Mouse (Mus musculus) stomach, embryonic 14.5 days (tissue): ENCODE data around the gene Thoc6. TPM values are rescaled to one million over a fixed set of nuclear protein-coding genes. Genes with fewer than 3 reads are reported as not detected.

Experiments used
- ATAC-seq: fragments of 200-750 bp; cut with Nextera tagmentation; 2 replicates; pipeline ENCODE4 v1.8.0; 2017; ENCODE audit warnings: low read depth, moderate TSS enrichment; ENCODE audit not compliant: insufficient number of reproducible peaks, insufficient read depth, low FRiP score
- H3K27ac ChIP-seq: fragments of 300-500 bp; sonication (generic); 2 replicates; pipeline ENCODE4 v1.5.1; 2014; ENCODE audit warnings: mild to moderate bottlenecking, low read length, moderate library complexity, mixed read lengths
- H3K27me3 ChIP-seq: fragments of 300-500 bp; sonication (generic); 2 replicates; pipeline ENCODE4 v1.6.1; 2014; ENCODE audit warnings: low read length, control low read depth, mixed read lengths; ENCODE audit not compliant: control insufficient read depth, insufficient read depth
- H3K36me3 ChIP-seq: fragments of 300-500 bp; sonication (generic); 2 replicates; pipeline ENCODE4 v1.6.1; 2014; ENCODE audit warnings: mild to moderate bottlenecking, control low read depth, low read length, moderate library complexity, mixed read lengths; ENCODE audit not compliant: control insufficient read depth, insufficient read depth
- H3K4me1 ChIP-seq: fragments of 300-500 bp; sonication (generic); 2 replicates; pipeline ENCODE4 v1.6.1; 2014; ENCODE audit warnings: low read length, control low read depth, mixed read lengths; ENCODE audit not compliant: control insufficient read depth, insufficient read depth
- H3K4me2 ChIP-seq: fragments of 300-500 bp; sonication (generic); replicated peaks from 2 replicates; pipeline ENCODE4 v1.6.1; 2014; ENCODE audit warnings: low read depth, low read length, control low read depth
- H3K4me3 ChIP-seq: fragments of 300-500 bp; sonication (generic); 2 replicates; pipeline ENCODE4 v1.5.1; 2014; ENCODE audit warnings: low read depth, low read length, control low read depth
- H3K9ac ChIP-seq: fragments of 300-500 bp; sonication (generic); replicated peaks from 2 replicates; pipeline ENCODE4 v1.6.1; 2014; ENCODE audit warnings: low read depth, mild to moderate bottlenecking, control low read depth, low read length, moderate library complexity, mixed read lengths
- H3K9me3 ChIP-seq: fragments of 300-500 bp; sonication (generic); 2 replicates; pipeline ENCODE4 v1.6.1; 2016; ENCODE audit warnings: low read depth, low read length, control low read depth; ENCODE audit not compliant: control insufficient read depth
- WGBS: fragments of 180-500 bp; shearing (Covaris S2); extraction: QIAGEN DNeasy Blood & Tissue Kit; methylation state at CpG from one replicate; pipeline ENCODE4 v1.1.7; 2014; 5-methylcytosine and 5-hydroxymethylcytosine counted together
- polyA plus RNA-seq: library from polyadenylated mRNA; unstranded; fragments of >200 nt; fragmentation: Nextera tagmentation; extraction: Ambion mirVana; gene quantifications from 2 replicates; pipeline ENCODE4 v1.2.1, GENCODE M21; 2014

Thoc6 gene
- polyA plus RNA-seq, 1 experiment from 2014 or later = 40.0 TPM

- Histone ChIP-seq H3K9me3 (no peaks in the 10 kb centered on the region), H3K4me3 (peak within 1 kb of the TSS; percentile 40), H3K27me3 (no peaks in the 10 kb centered on the region), H3K36me3 (no peaks in the 10 kb centered on the region), H3K4me1 (no peaks in the 10 kb centered on the region), H3K27ac (no peak within 1 kb of the TSS), H3K9ac (peak within 1 kb of the TSS; percentile 30), H3K4me2 (peak within 1 kb of the TSS; percentile 89)
- ATAC-seq = peak; percentile 38; the same call in 1 of the 2 replicates
- WGBS = under 1% methylated on average over 58 of the region's 58 CpGs
Observed at GRCm38 (mm10) chr17:23644613-23645495, 28.8 kb downstream of the Thoc6 start, which contains the start of gene Mmp25. TSS of gene Mmp25 (minus strand) at chr17:23645277.

- no peak overlapping the region for H3K27ac ChIP-seq
- H3K9me3 ChIP-seq = no peaks in the 10 kb centered on the region
- ATAC-seq = no peak
- no peak overlapping the region for H3K4me2 ChIP-seq
- H3K9ac ChIP-seq = no peak overlapping the region
- H3K36me3 ChIP-seq = no peaks in the 10 kb centered on the region
- no peaks in the 10 kb centered on the region for H3K27me3 ChIP-seq
- H3K4me1 ChIP-seq = no peaks in the 10 kb centered on the region
- WGBS = 85% methylated on average over 8 of the region's 8 CpGs
- no peak overlapping the region for H3K4me3 ChIP-seq
Observed at GRCm38 (mm10) chr17:23631241-23631640, 42.4 kb downstream of the Thoc6 start.

DNA sequence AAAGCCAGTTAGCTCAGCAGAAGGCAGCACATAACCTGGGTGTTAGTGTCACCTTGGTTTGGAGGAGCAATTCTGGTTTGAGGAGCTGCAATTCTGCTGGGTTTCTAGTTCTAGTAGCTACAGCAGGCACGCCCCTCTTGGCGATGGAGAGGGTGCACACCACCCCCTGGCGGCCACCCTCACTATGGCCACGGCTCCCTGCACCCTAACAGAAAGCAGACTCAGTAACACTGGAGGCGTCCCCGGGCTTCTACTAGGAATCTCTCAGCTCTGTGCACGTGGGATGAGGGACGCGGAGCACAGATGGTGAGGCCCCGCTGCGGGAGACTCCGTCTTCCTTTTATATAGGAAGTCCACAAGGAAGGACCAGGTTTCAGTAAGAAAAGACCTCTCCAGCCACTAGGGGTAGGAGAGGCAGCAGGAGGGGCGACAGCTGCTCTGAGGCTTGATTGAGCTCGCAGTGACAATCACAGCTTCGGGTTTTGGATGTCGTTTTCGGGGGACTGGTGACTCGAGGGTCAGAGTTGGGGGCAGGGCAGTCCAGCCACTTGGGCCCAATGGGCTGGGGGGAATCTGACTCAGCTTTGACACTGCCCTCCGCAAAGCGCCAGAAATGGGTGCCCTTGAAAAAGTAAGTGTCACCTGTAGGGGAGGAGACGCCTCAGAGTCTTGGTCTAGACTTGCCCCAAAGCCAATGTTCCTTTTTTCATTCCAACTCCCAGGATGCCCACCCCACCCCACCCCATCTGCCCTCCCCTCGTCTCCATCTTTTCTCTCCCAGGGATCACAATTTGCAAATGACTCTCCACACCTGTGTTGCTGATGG, 43.3 kb downstream of the Thoc6 start:
- WGBS = 15% methylated on average over 22 of the region's 22 CpGs
- ATAC-seq = peak; percentile 88

DNA sequence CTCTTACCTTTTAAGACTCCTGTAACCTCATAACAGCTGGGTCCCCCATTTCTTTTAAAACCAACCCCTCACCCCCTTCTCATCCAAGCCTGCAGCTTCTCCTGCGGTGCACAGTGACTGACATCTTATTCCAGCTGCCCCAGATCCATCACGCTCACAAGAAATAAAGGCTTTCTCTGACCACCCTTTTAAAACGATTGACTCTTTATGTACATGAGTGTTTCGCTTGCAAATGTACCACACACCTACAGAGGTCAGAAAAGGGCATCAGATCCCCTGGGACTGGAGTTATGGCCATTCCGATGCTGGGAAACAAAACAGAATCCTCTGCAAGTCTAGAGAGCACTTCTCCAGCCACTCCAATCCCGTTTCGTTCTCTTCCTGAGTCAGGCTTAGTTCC, 45.9 kb downstream of the Thoc6 start:
- Histone ChIP-seq H3K9me3 (no peaks in the 10 kb centered on the region), H3K36me3 (no peaks in the 10 kb centered on the region), H3K4me3 (no peak overlapping the region), H3K27me3 (no peaks in the 10 kb centered on the region), H3K9ac (no peak overlapping the region), H3K4me1 (no peaks in the 10 kb centered on the region), H3K4me2 (no peak overlapping the region), H3K27ac (no peak overlapping the region)
- no peak for ATAC-seq
- WGBS = 43% methylated on average over 7 of the region's 7 CpGs

More for the DNA sequence above, 43.3 kb downstream of the Thoc6 start:
- Histone ChIP-seq H3K27ac (no peak overlapping the region), H3K27me3 (no peaks in the 10 kb centered on the region), H3K9me3 (no peaks in the 10 kb centered on the region), H3K9ac (no peak overlapping the region), H3K4me2 (peak overlapping the region; percentile 43), H3K4me1 (no peaks in the 10 kb centered on the region), H3K36me3 (no peaks in the 10 kb centered on the region), H3K4me3 (peak overlapping the region; percentile 13; the same call in 1 of the 2 replicates)

DNA sequence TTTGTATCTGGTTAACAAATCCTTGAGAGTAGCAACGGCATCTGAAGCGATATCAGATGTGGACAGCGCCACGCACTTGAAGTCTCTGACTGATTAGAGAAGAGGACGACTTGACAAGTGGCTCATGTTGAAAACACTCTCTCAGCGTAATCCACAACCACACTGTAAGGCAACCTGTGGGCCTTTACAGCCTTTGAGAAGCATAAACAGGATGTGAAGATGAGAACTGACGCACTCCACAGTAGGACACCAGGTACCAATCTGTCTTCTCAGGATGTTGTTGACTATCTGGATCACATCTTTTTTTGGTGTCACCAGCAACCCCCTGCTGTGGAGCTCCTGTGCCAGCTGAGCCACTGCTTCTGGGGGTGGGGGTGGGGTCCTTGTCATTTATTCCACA, 53.3 kb downstream of the Thoc6 start:
- no peak overlapping the region for H3K4me3 ChIP-seq
- H3K27ac ChIP-seq = no peak overlapping the region
- ATAC-seq = no peak
- no peaks in the 10 kb centered on the region for H3K4me1 ChIP-seq
- H3K4me2 ChIP-seq = no peak overlapping the region
- no peaks in the 10 kb centered on the region for H3K27me3 ChIP-seq
- H3K36me3 ChIP-seq = no peaks in the 10 kb centered on the region
- H3K9ac ChIP-seq = no peak overlapping the region
- no peaks in the 10 kb centered on the region for H3K9me3 ChIP-seq
- WGBS = 63% methylated on average over 7 of the region's 7 CpGs

Other genes with a start within 250 kb of the Thoc6 start
- not detected in 2 replicates for gene Vmn2r117, start 194.2 kb downstream of the Thoc6 start, polyA plus RNA-seq
- gene Zfp213, start 109.6 kb downstream of the Thoc6 start, polyA plus RNA-seq = 18.1 and 18.9 TPM in 2 replicates
- 13.6 and 15.7 TPM in 2 replicates for gene Zfp13, start 74.4 kb downstream of the Thoc6 start, polyA plus RNA-seq
- gene Zscan10, start 73.0 kb downstream of the Thoc6 start, polyA plus RNA-seq = 0.10 TPM in 1 of 2 replicates, not detected in the other
- gene Mmp25, start 28.6 kb downstream of the Thoc6 start, polyA plus RNA-seq = 0.74 and 0.77 TPM in 2 replicates
- 2.4 and 3.1 TPM in 2 replicates for gene Bicdl2, start 13.4 kb downstream of the Thoc6 start, polyA plus RNA-seq
- 110 TPM in 2 replicates for gene Hcfc1r1, start 286 bp downstream of the Thoc6 start, polyA plus RNA-seq
- 18.0 and 20.7 TPM in 2 replicates for gene Tnfrsf12a, start 3.6 kb upstream of the Thoc6 start, polyA plus RNA-seq
- gene Cldn6, start 5.4 kb upstream of the Thoc6 start, polyA plus RNA-seq = 149 and 158 TPM in 2 replicates
- 2.9 and 3.0 TPM in 2 replicates for gene Cldn9, start 10.1 kb upstream of the Thoc6 start, polyA plus RNA-seq
- 0.20 TPM in 1 of 2 replicates, not detected in the other for gene 1520401A03Rik, start 48.9 kb upstream of the Thoc6 start, polyA plus RNA-seq
- 54.8 and 55.9 TPM in 2 replicates for gene Pkmyt1, start 52.5 kb upstream of the Thoc6 start, polyA plus RNA-seq
- gene Paqr4, start 67.0 kb upstream of the Thoc6 start, polyA plus RNA-seq = 24.7 and 25.2 TPM in 2 replicates
- gene Kremen2, start 72.0 kb upstream of the Thoc6 start, polyA plus RNA-seq = 0.45 and 0.69 TPM in 2 replicates
- 54.3 and 57.3 TPM in 2 replicates for gene Flywch1, start 97.7 kb upstream of the Thoc6 start, polyA plus RNA-seq
- gene Flywch2, start 112.2 kb upstream of the Thoc6 start, polyA plus RNA-seq = 29.0 and 31.0 TPM in 2 replicates
- 513 and 521 TPM in 2 replicates for gene Srrm2, start 116.7 kb upstream of the Thoc6 start, polyA plus RNA-seq
- gene Elob, start 155.3 kb upstream of the Thoc6 start, polyA plus RNA-seq = 1,042 and 1,209 TPM in 2 replicates
- not detected in 2 replicates for gene Prss33, start 162.2 kb upstream of the Thoc6 start, polyA plus RNA-seq
- gene Prss32, start 170.0 kb upstream of the Thoc6 start, polyA plus RNA-seq = 1.1 and 1.6 TPM in 2 replicates
- 1.1 and 2.3 TPM in 2 replicates for gene Prss41, start 170.3 kb upstream of the Thoc6 start, polyA plus RNA-seq
- gene Prss21, start 194.2 kb upstream of the Thoc6 start, polyA plus RNA-seq = not detected in 2 replicates
- gene Dcpp1, start 207.0 kb upstream of the Thoc6 start, polyA plus RNA-seq = not detected in 2 replicates
- not detected in 2 replicates for gene Dcpp2, start 207.0 kb upstream of the Thoc6 start, polyA plus RNA-seq
- gene Dcpp3, start 243.6 kb upstream of the Thoc6 start, polyA plus RNA-seq = not detected in 2 replicates